Mouse (Mus musculus) midbrain, embryonic 14.5 days (tissue): ENCODE measurements at regions not wholly inside any gene's neighbourhood (a gene's known extent, or its start where the extent isn't known, plus 50 kb on each side); places are given as distances from the start of the nearest gene placed in this dataset.

Source experiments
- ATAC-seq: fragments of 200-750 bp; cut with Nextera tagmentation; 2 replicates; pipeline ENCODE4 v1.8.0; 2017; ENCODE audit warnings: moderate number of reproducible peaks, moderate library complexity; ENCODE audit not compliant: low FRiP score, low TSS enrichment
- DNase-seq: peaks from one replicate; pipeline ENCODE4 v3.0.0-alpha.2; 2015
- H3K27ac ChIP-seq: fragments of 300-500 bp; sonication (generic); replicated peaks from 2 replicates; pipeline ENCODE4 v1.5.1; 2014; ENCODE audit warnings: mild to moderate bottlenecking, low read depth, low read length, moderate library complexity
- H3K27me3 ChIP-seq: fragments of 300-500 bp; sonication (generic); 2 replicates; pipeline ENCODE4 v1.6.1; 2014; ENCODE audit warnings: low read length, control low read depth, mixed read lengths; ENCODE audit not compliant: control insufficient read depth, insufficient read depth
- H3K36me3 ChIP-seq: fragments of 300-500 bp; sonication (generic); 2 replicates; pipeline ENCODE4 v1.6.1; 2014; ENCODE audit warnings: low read length, control low read depth; ENCODE audit not compliant: control insufficient read depth, insufficient read depth
- H3K4me1 ChIP-seq: fragments of 300-500 bp; sonication (generic); 2 replicates; pipeline ENCODE4 v1.6.1; 2014; ENCODE audit warnings: mild to moderate bottlenecking, antibody characterized with exemption, low read length, control low read depth; ENCODE audit not compliant: control insufficient read depth, insufficient read depth
- H3K4me2 ChIP-seq: fragments of 300-500 bp; sonication (generic); 2 replicates; pipeline ENCODE4 v1.6.1; 2014; ENCODE audit warnings: mild to moderate bottlenecking, low read length, moderate library complexity
- H3K4me3 ChIP-seq: fragments of 300-500 bp; sonication (generic); replicated peaks from 2 replicates; pipeline ENCODE4 v1.5.1; 2014; ENCODE audit warnings: low read depth, low read length
- H3K9ac ChIP-seq: fragments of 300-500 bp; sonication (generic); replicated peaks from 2 replicates; pipeline ENCODE4 v1.6.1; 2014; ENCODE audit warnings: mild to moderate bottlenecking, low read length, moderate library complexity
- H3K9me3 ChIP-seq: fragments of 300-500 bp; sonication (generic); 2 replicates; pipeline ENCODE4 v1.6.1; 2016; ENCODE audit warnings: low read length, control low read depth, mixed read lengths; ENCODE audit not compliant: control insufficient read depth
- WGBS: fragments of 180-500 bp; shearing (Covaris S2); extraction: QIAGEN DNeasy Blood & Tissue Kit; methylation state at CpG from one replicate; pipeline ENCODE4 v1.1.7; 2014; 5-methylcytosine and 5-hydroxymethylcytosine counted together

- H3K4me1 ChIP-seq = peaks cover 9% of the 10 kb centered on the region; the same call in 1 of the 2 replicates
- H3K4me3 ChIP-seq = no peak overlapping the region
- WGBS = 64% methylated on average over 1 of the region's 1 CpGs
- no peak overlapping the region for H3K9ac ChIP-seq
- DNase-seq (no peak), ATAC-seq (no peak)
- no peaks in the 10 kb centered on the region for H3K27me3 ChIP-seq
- H3K4me2 ChIP-seq = no peak overlapping the region
- H3K27ac ChIP-seq = no peak overlapping the region
- no peaks in the 10 kb centered on the region for H3K9me3 ChIP-seq
- H3K36me3 ChIP-seq = no peaks in the 10 kb centered on the region
These were observed 105.5 kb upstream of the 1700021F07Rik start for GRCm38 (mm10) chr2:173416921-173417320.

- ATAC-seq (no peak), DNase-seq (no peak)
- Histone ChIP-seq H3K9ac (no peak overlapping the region), H3K36me3 (no peaks in the 10 kb centered on the region), H3K4me1 (peaks cover 4% of the 10 kb centered on the region; the same call in 1 of the 2 replicates), H3K4me2 (no peak overlapping the region), H3K27ac (no peak overlapping the region), H3K4me3 (no peak overlapping the region), H3K27me3 (no peaks in the 10 kb centered on the region), H3K9me3 (no peaks in the 10 kb centered on the region)
- WGBS = 92% methylated on average over 7 of the region's 7 CpGs
These were observed 103.4 kb upstream of the 1700021F07Rik start for GRCm38 (mm10) chr2:173418951-173419350.

DNA sequence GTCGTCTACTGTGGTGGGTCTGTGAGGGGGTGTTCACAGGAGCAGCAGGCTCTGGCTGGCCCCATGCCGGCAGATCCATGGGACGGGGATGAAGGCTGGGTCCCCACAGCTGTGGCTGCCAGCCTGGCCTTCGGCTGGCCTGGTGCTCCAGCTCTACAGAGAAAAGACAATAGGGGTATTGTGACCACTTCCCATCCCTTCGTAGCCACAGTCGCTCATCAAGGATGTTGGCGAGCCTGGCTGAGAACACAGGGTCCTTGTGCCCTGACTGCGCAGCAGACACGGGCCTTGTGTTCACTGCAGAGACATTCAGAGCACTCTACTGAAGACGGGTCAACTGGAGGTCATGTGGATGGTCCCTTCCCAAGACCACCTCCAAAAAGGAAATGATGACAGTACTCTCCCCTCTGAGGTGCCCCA is 102.4 kb upstream of the 1700021F07Rik start:
- H3K4me3 ChIP-seq = no peak overlapping the region
- H3K27ac ChIP-seq = no peak overlapping the region
- H3K9ac ChIP-seq = no peak overlapping the region
- DNase-seq = no peak
- no peaks in the 10 kb centered on the region for H3K36me3 ChIP-seq
- no peaks in the 10 kb centered on the region for H3K9me3 ChIP-seq
- WGBS = 72% methylated on average over 10 of the region's 10 CpGs
- H3K4me2 ChIP-seq = no peak overlapping the region
- H3K4me1 ChIP-seq = no peaks in the 10 kb centered on the region
- no peaks in the 10 kb centered on the region for H3K27me3 ChIP-seq
- ATAC-seq = no peak; the same call in 1 of the 2 replicates

- no peak overlapping the region for H3K4me3 ChIP-seq
- DNase-seq (no peak), ATAC-seq (no peak)
- WGBS = 73% methylated on average over 5 of the region's 5 CpGs
- no peak overlapping the region for H3K4me2 ChIP-seq
- no peaks in the 10 kb centered on the region for H3K36me3 ChIP-seq
- H3K27ac ChIP-seq = no peak overlapping the region
- H3K9me3 ChIP-seq = no peaks in the 10 kb centered on the region
- H3K27me3 ChIP-seq = no peaks in the 10 kb centered on the region
- no peaks in the 10 kb centered on the region for H3K4me1 ChIP-seq
- no peak overlapping the region for H3K9ac ChIP-seq
These were observed 101.9 kb upstream of the 1700021F07Rik start for GRCm38 (mm10) chr2:173420481-173420880.

GRCm38 (mm10) chr2:173424875-173425274 is 97.5 kb upstream of the 1700021F07Rik start:
- H3K27ac ChIP-seq = no peak overlapping the region
- no peaks in the 10 kb centered on the region for H3K36me3 ChIP-seq
- no peaks in the 10 kb centered on the region for H3K9me3 ChIP-seq
- WGBS = 88% methylated on average over 7 of the region's 7 CpGs
- DNase-seq (no peak), ATAC-seq (no peak)
- H3K4me3 ChIP-seq = no peak overlapping the region
- H3K27me3 ChIP-seq = no peaks in the 10 kb centered on the region
- H3K4me1 ChIP-seq = peaks cover 7% of the 10 kb centered on the region; the same call in 1 of the 2 replicates
- no peak overlapping the region for H3K9ac ChIP-seq
- H3K4me2 ChIP-seq = no peak overlapping the region

DNA sequence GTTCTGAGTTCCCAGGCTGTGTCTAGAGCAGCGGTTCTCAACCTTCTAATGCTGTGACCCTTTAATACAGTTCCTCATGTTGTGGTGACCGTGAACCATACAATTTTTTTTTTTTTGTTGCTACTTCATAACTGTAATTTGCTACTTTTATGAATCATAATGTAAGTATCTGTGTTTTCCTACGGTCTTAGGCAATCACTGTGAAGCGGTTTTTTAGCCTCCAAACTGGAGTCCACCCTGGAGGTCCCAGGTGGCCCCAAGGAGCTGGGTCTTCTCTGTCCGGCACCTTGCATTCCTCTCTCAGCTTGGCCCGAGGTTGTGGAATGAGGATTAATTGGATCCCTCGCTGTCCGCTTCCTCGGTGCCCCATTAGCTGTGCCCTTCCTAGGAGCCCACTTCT is 96.6 kb upstream of the 1700021F07Rik start:
- Histone ChIP-seq H3K27ac (no peak overlapping the region), H3K9me3 (no peaks in the 10 kb centered on the region), H3K27me3 (no peaks in the 10 kb centered on the region), H3K4me3 (no peak overlapping the region), H3K36me3 (no peaks in the 10 kb centered on the region), H3K4me2 (no peak overlapping the region), H3K4me1 (peaks cover 7% of the 10 kb centered on the region; the same call in 1 of the 2 replicates), H3K9ac (no peak overlapping the region)
- 84% methylated on average over 9 of the region's 9 CpGs for WGBS
- DNase-seq (no peak), ATAC-seq (no peak)

GRCm38 (mm10) chr2:173426191-173427065 is 96.0 kb upstream of the 1700021F07Rik start:
- no peak overlapping the region for H3K27ac ChIP-seq
- WGBS = 51% methylated on average over 16 of the region's 16 CpGs
- DNase-seq = no peak

GRCm38 (mm10) chr2:173427888-173428450 is 94.4 kb upstream of the 1700021F07Rik start:
- H3K4me1 ChIP-seq = peaks cover 7% of the 10 kb centered on the region; the same call in 1 of the 2 replicates
- ATAC-seq = no peak
- WGBS = 76% methylated on average over 10 of the region's 10 CpGs

More at GRCm38 (mm10) chr2:173426191-173427065, 96.0 kb upstream of the 1700021F07Rik start:
- no peak for ATAC-seq
- no peaks in the 10 kb centered on the region for H3K36me3 ChIP-seq
- peaks cover 7% of the 10 kb centered on the region; the same call in 1 of the 2 replicates for H3K4me1 ChIP-seq
- no peak overlapping the region for H3K9ac ChIP-seq
- no peak overlapping the region for H3K4me2 ChIP-seq
- no peak overlapping the region for H3K4me3 ChIP-seq
- no peaks in the 10 kb centered on the region for H3K9me3 ChIP-seq
- no peaks in the 10 kb centered on the region for H3K27me3 ChIP-seq

More at GRCm38 (mm10) chr2:173427888-173428450, 94.4 kb upstream of the 1700021F07Rik start:
- Histone ChIP-seq H3K9me3 (no peaks in the 10 kb centered on the region), H3K27ac (no peak overlapping the region), H3K4me2 (no peak overlapping the region), H3K36me3 (no peaks in the 10 kb centered on the region), H3K9ac (no peak overlapping the region), H3K27me3 (no peaks in the 10 kb centered on the region), H3K4me3 (no peak overlapping the region)
- DNase-seq = no peak
